Mouse (Mus musculus): ENCODE measurements around the gene Gm3250. TPM values are rescaled to one million over a fixed set of nuclear protein-coding genes. Genes with fewer than 3 reads are reported as not detected.
"Not testable (repeated sequence)": the region's sequence is repeated elsewhere in the genome, so short reads cannot be mapped to it uniquely, and the experiment has no call there.

Gm3250 gene
- total RNA-seq (2021), result not detected
- long read RNA-seq, experiment 1, result 0 reads
- long read RNA-seq, experiment 2, result 0 reads

DNA sequence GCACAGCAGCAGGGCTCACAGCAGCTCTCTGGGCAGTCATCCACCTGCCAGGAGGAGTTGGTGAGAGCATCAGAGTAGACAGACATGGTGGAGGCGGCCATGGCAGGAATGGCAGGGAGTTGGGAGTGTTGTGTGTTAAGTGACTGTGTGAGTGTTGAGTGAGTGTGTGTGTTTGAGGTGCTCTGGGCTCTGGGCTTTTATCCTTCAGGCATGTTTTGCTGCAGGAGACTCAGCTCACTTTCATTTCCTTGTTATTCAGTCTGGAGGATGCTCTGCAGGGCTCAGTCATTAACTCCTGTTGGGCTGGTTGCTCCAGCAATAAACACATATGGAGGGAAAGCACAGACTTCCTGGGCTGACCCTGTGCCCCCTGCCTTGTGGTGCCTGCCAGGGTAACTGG, at the start of gene Gm3250:
Gene Gm3250 (minus strand): TSS at position 101 of the 400 bp plus-strand sequence.
- not testable (repeated sequence) for DNase-seq (ENCODE audit: low spot score in 2 of 2)

- DNase-seq (ENCODE audit: low spot score in 2 of 2), result no peak
Measured at GRCm38 (mm10) chr10:77826951-77827350, 44.6 kb upstream of the Gm3250 start, which contains the start of gene Krtap10-4. Gene Krtap10-4 (minus strand): TSS chr10:77827095.

DNA sequence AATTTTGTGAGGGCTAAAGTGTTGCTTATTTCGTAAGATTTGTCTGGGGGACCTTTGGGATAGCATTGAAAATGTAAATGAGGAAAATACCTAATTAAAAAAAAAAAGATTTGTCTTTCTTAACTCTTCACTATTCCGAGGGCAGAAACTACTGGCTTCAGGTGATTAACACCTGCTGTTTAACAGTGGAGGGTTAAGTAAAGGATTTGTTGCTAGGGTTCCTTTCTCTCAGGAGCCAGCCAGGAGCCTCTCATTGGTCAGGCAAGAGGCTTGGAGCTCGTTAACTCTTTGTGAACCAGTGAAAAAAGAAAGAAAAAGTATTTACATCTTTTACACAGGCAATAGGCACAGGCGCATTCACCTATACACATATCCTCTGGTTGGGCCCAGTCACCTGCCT, 36.9 kb upstream of the Gm3250 start:
- no peak for DNase-seq (ENCODE audit: low spot score in 2 of 2)

DNA sequence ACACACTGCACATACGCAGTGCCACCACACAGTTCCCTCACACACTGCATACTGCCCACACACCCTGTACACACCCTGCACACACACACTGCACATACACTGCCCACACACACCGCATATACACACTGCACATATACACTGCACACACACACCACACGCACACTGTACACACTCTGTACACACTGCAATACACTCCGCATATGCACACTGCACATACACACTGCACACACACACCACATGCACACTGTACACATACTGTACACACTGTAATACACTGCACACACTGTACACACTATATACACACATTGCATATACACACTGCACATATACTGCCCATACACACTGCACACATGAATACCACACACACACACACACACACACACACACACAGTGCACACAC, 36.2 kb upstream of the Gm3250 start:
- DNase-seq (ENCODE audit: low spot score in 2 of 2), result no peak

GRCm38 (mm10) chr10:77815514-77815913, 33.2 kb upstream of the Gm3250 start:
- DNase-seq (ENCODE audit: low spot score in 2 of 2), result no peak

DNA sequence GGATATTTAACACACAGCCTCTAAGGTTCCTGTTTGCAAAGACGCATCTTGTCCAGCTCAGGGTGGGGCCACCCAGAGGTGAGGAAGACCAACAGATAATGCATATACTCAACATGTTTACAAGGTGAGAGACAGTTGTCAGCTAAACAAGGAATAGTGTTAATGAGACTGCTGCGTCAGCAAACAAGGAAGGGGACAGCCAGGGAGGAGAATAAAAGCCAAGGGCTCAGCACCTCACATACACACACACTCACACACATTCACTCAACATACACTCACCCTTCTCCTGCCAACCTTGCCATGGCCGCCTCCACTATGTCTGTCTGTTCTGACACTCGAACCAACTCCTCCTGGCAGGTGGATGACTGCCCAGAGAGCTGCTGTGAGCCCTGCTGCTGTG, 32.0 kb upstream of the Gm3250 start, which contains the start of gene Gm2696:
Gene Gm2696 (plus strand): TSS at position 301 of the 400 bp plus-strand sequence.
- DNase-seq (ENCODE audit: low spot score in 2 of 2), result no peak

DNA sequence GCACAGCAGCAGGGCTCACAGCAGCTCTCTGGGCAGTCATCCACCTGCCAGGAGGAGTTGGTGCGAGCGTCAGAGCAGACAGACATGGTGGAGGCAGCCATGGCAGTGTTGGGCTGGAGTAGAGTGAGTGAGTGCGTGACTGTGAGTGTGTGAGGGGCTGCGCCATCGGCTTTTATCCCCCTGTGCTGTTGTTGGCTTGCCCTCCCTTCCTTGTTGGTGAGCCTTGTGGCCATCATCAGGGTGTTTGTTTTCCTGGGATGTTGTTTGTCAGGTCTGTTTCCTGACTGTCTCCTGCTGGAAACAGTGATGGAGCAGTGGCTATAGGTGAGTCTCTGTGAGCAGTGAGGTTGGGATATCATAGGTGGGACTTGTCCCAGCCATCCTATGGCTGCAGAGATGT, 29.4 kb upstream of the Gm3250 start, which contains the start of gene Gm9507:
Gene Gm9507 (minus strand): TSS at position 101 of the 400 bp plus-strand sequence.
- no peak for DNase-seq (ENCODE audit: low spot score in 2 of 2)

DNA sequence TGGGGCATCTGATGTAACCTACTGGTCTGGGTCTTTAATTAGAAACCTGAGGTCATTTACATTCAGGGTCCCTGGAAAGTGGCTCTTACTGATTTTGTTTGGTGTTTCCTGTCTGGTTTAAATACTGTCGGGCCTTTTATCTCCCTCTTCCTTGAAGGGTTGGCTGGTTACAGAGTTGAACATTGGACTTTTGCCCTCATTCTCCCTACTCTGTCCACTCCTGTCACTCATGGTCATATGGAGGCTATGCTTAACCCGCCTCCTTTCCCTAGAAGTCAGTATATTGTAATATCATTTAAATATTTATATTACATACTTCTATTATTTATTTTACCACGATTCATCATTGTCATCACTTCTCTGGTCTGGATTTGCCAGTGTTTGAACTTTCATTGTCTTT, 21.8 kb upstream of the Gm3250 start:
- no peak for DNase-seq (ENCODE audit: low spot score in 2 of 2)

GRCm38 (mm10) chr10:77798921-77799508, 16.7 kb upstream of the Gm3250 start, which contains the start of gene Gm19668:
Gene Gm19668 (minus strand): TSS chr10:77799133.
- DNase-seq (ENCODE audit: low spot score in 2 of 2), result no peak

DNA sequence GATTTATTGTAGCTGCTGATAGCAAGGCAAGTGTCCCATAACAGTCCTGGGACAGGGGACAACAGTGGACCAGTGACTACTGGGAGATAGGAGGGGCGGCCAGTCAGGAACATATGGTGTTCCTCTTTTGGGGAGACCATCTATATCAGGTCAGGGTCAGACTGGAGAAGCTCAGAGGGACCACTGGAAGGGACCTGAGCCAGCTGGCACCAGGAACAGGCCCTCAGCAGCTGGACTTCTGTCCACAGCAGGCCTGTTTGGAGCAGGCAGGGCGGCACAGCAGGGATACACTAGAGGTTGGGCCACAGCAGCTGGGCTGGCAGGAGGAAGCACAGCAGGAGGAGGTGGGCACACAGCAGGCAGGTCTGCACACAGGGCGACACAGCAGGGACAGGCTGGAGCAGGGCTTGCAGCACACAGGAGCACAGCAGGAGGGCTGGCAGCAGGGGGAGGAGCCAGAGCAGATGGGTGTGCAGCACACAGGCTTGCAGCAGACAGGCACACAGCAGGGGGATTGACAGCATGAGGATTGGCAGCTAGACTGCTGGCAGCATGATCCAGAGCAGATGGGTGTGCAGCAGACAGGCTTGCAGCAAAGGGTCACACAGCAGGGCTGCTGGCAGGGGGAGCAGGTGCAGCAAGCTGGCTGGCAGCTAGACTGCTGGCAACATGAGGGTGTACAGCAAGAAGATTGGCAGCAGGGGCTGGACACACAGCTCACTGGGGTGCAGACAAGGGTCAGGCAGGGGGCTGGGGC, 16.0 kb upstream of the Gm3250 start:
- DNase-seq (ENCODE audit: low spot score in 2 of 2), result not testable (repeated sequence)

DNA sequence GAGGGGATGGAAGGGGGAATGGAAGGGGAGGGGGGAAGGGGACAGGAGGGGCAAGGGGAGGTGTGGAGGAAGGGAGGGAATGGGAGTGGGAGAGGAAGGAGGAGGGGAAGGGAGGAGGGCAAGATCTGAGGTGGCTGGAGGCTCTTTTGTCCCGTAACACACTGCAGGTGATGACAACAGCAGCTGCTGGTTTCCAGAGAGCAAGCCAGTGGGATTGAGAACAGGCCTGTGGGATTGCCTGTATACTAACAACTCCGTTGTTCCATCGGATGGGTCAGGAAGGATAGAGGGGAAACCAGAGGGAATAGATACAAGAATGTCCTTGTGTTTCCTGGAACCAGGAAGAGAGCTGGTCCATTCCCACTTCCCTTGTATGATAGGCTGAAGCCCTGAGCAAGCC, 15.3 kb upstream of the Gm3250 start:
- DNase-seq (ENCODE audit: low spot score in 2 of 2), result no peak

DNA sequence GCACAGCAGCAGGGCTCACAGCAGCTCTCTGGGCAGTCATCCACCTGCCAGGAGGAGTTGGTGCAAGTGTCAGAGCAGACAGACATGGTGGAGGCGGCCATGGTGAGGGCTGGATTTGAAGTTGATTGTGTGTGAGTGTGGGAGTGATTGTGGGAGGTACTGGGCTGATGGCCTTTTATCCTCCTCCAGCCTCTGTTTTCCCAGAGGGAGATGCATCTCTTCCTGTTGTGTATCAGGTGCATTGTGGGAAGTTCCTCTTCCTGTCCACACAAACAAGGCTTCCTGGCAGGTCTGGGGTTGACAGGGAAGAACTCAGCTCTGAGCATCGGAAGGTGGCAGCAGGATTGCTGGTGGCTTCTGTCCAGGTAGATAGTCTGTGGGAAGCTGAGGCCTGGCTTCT, 12.6 kb upstream of the Gm3250 start, which contains the start of gene Gm9639:
Gene Gm9639 (minus strand): TSS at position 101 of the 400 bp plus-strand sequence.
- DNase-seq (ENCODE audit: low spot score in 2 of 2), result no peak

- no peak for DNase-seq (ENCODE audit: low spot score in 2 of 2)
Measured at GRCm38 (mm10) chr10:77788621-77789020, 6.3 kb upstream of the Gm3250 start.

DNA sequence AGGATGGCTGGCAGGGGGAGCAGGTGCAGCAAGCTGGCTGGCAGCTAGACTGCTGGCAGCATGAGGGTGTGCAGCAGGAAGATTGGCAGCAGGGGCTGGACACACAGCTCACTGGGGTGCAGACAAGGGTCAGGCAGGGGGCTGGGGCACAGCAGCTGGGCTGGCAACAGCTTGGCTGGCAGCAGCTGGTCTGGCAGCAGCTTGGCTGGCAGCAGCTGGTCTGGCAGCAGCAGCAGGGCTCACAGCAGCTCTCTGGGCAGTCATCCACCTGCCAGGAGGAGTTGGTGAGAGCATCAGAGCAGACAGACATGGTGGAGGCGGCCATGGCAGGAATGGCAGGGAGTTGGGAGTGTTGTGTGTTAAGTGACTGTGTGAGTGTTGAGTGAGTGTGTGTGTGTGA, 5.5 kb upstream of the Gm3250 start, which contains the start of gene Gm7137:
Gene Gm7137 (minus strand): TSS at position 325 of the 400 bp plus-strand sequence.
- DNase-seq (ENCODE audit: low spot score in 2 of 2), result peak in 1 of 2 experiments; percentile 11

DNA sequence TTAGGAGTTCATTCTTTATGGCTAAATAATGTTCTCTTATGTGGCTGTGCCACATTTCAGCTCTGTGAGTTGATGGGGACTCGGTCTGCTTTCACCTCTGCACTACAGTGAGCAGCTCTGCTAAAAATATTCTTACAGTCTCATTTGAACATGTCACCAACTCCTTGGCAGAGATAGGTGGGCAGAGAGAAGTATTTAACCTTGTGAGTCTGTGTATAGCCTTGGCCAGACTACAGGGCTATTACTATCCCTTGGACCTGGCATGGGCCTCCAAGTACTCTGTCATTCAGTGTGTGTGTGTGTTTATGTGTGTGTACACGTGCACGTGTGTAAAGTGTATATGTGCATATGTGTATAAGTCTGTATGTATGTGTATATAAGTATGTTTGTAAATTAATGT, 1.1 kb upstream of the Gm3250 start:
- not testable (repeated sequence) for DNase-seq (ENCODE audit: low spot score in 2 of 2)

GRCm38 (mm10) chr10:77776844-77777243, 5.5 kb downstream of the Gm3250 start, which contains the start of gene Gm7138:
Gene Gm7138 (minus strand): TSS chr10:77776944.
- not testable (repeated sequence) for DNase-seq (ENCODE audit: low spot score in 2 of 2)

GRCm38 (mm10) chr10:77772142-77772541, 10.2 kb downstream of the Gm3250 start:
- not testable (repeated sequence) for DNase-seq (ENCODE audit: low spot score in 2 of 2)

DNA sequence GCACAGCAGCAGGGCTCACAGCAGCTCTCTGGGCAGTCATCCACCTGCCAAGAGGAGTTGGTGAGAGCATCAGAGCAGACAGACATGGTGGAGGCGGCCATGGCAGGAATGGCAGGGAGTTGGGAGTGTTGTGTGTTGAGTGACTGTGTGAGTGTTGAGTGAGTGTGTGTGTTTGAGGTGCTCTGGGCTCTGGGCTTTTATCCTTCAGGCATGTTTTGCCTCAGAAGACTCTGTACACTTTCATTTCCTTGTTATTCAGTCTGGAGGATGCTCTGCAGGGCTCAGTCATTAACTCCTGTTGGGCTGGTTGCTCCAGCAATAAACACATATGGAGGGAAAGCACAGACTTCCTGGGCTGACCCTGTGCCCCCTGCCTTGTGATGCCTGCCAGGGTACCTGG, 11.1 kb downstream of the Gm3250 start, which contains the start of gene Gm3238:
Gene Gm3238 (minus strand): TSS at position 101 of the 400 bp plus-strand sequence.
- not testable (repeated sequence) for DNase-seq (ENCODE audit: low spot score in 2 of 2)

DNA sequence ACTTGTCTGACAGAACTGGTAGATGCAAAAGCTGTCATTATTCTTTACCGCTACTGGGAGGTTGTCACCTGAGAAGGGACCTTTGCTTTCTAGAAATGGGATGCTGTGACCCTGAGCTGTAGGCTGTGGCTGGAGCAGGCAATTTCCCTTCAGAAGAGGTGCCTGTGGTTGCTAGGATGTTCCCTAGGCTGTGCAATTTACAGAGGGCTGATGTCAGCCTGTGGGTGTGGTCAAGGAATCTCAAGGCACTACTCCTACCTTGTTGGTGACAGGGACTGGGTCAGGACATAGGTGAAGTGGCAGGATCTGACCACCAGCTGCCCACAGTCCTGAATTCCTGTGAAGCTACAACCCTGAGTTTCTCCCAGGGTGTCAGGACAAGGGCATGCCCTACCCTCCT, 12.6 kb downstream of the Gm3250 start:
- no peak for DNase-seq (ENCODE audit: low spot score in 2 of 2)

DNA sequence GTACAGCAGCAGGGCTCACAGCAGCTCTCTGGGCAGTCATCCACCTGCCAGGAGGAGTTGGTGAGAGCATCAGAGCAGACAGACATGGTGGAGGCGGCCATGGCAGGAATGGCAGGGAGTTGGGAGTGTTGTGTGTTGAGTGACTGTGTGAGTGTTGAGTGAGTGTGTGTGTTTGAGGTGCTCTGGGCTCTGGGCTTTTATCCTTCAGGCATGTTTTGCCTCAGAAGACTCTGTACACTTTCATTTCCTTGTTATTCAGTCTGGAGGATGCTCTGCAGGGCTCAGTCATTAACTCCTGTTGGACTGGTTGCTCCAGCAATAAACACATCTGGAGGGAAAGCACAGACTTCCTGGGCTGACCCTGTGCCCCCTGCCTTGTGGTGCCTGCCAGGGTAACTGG, 22.8 kb downstream of the Gm3250 start, which contains the start of gene Gm3233:
Gene Gm3233 (minus strand): TSS at position 101 of the 400 bp plus-strand sequence.
- DNase-seq (ENCODE audit: low spot score in 2 of 2), result not testable (repeated sequence)

DNA sequence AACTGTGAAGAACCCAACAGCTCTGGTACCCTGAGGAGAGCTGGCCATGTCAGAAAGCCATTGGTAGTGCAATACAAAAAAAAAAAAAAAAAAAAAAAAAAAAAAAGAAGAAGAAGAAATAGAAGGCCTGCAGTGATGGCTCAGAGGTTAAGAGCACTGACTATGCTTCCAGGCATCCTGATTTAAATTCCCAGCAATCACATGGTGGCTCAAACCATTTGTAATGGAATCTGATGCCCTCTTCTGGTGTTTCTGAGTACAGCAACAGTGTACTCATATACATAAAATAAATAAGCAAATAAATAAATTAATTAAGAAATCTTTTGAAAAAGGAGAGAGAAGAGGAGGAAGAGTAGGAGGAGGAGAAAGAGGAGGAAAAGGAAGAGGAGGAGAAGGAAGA, 28.9 kb downstream of the Gm3250 start:
- no peak for DNase-seq (ENCODE audit: low spot score in 2 of 2)

- not testable (repeated sequence) for DNase-seq (ENCODE audit: low spot score in 2 of 2)
Measured at GRCm38 (mm10) chr10:77752312-77752711, 30.0 kb downstream of the Gm3250 start.

Measured in gastrocnemius, postnatal 4 days (tissue).